Mouse (Mus musculus) neural tube, embryonic 14.5 days (tissue): ENCODE measurements at regions not wholly inside any gene's neighbourhood (a gene's known extent, or its start where the extent isn't known, plus 50 kb on each side); places are given as distances from the start of the nearest gene placed in this dataset.
"Not testable (repeated sequence)": the region's sequence is repeated elsewhere in the genome, so short reads cannot be mapped to it uniquely, and the experiment has no call there.

ENCODE experiments used
- ATAC-seq: fragments of 200-750 bp; cut with Nextera tagmentation; 2 replicates; pipeline ENCODE4 v1.8.0; 2017; ENCODE audit warnings: low read depth, mild to moderate bottlenecking, moderate TSS enrichment, moderate library complexity
- H3K27ac ChIP-seq: fragments of 300-500 bp; sonication (generic); 2 replicates; pipeline ENCODE4 v1.5.1; 2014; ENCODE audit warnings: low read depth, mild to moderate bottlenecking, control low read depth, low read length, moderate library complexity, mixed read lengths
- H3K27me3 ChIP-seq: fragments of 300-500 bp; sonication (generic); 2 replicates; pipeline ENCODE4 v1.6.1; 2014; ENCODE audit warnings: low read length; ENCODE audit not compliant: control insufficient read depth, insufficient read depth
- H3K36me3 ChIP-seq: fragments of 300-500 bp; sonication (generic); 2 replicates; pipeline ENCODE4 v1.6.1; 2014; ENCODE audit warnings: low read length, mixed read lengths; ENCODE audit not compliant: control insufficient read depth, insufficient read depth
- H3K4me1 ChIP-seq: fragments of 300-500 bp; sonication (generic); 2 replicates; pipeline ENCODE4 v1.6.1; 2014; ENCODE audit warnings: low read length; ENCODE audit not compliant: control insufficient read depth, insufficient read depth
- H3K4me2 ChIP-seq: fragments of 300-500 bp; sonication (generic); 2 replicates; pipeline ENCODE4 v1.6.1; 2014; ENCODE audit warnings: mild to moderate bottlenecking, low read depth, low read length, control low read depth
- H3K4me3 ChIP-seq: fragments of 300-500 bp; sonication (generic); 2 replicates; pipeline ENCODE4 v1.5.1; 2014; ENCODE audit warnings: low read depth, low read length, control low read depth, mixed read lengths
- H3K9ac ChIP-seq: fragments of 300-500 bp; sonication (generic); replicated peaks from 2 replicates; pipeline ENCODE4 v1.6.1; 2014; ENCODE audit warnings: low read depth, mild to moderate bottlenecking, control low read depth, low read length, mixed read lengths
- H3K9me3 ChIP-seq: fragments of 300-500 bp; sonication (generic); 2 replicates; pipeline ENCODE4 v1.6.1; 2016; ENCODE audit warnings: low read length; ENCODE audit not compliant: control insufficient read depth
- WGBS: fragments of 180-500 bp; shearing (Covaris S2); extraction: QIAGEN DNeasy Blood & Tissue Kit; methylation state at CpG from one replicate; pipeline ENCODE4 v1.1.7; 2014; 5-methylcytosine and 5-hydroxymethylcytosine counted together

- whole genome bisulfite sequencing, result 88% methylated on average over 4 of the region's 4 CpGs
- no peak overlapping the region for H3K27ac ChIP-seq
These were observed 830.4 kb upstream of the Grm7 start for GRCm38 (mm10) chr6:109814990-109815389.

GRCm38 (mm10) chr6:109848313-109848712, 797.1 kb upstream of the Grm7 start:
- H3K9me3 ChIP-seq, result no peaks in the 10 kb centered on the region
- no peak overlapping the region for H3K9ac ChIP-seq
- H3K36me3 ChIP-seq, result no peaks in the 10 kb centered on the region
- H3K4me2 ChIP-seq, result no peak overlapping the region
- no peaks in the 10 kb centered on the region for H3K27me3 ChIP-seq
- H3K4me3 ChIP-seq, result no peak overlapping the region
- ATAC-seq, result no peak
- WGBS, result 82% methylated on average over 3 of the region's 3 CpGs
- no peaks in the 10 kb centered on the region for H3K4me1 ChIP-seq
- H3K27ac ChIP-seq, result no peak overlapping the region

More at GRCm38 (mm10) chr6:109814990-109815389, 830.4 kb upstream of the Grm7 start:
- ATAC-seq, result no peak
- H3K4me2 ChIP-seq, result no peak overlapping the region
- no peaks in the 10 kb centered on the region for H3K9me3 ChIP-seq
- no peak overlapping the region for H3K9ac ChIP-seq
- no peaks in the 10 kb centered on the region for H3K36me3 ChIP-seq
- H3K4me3 ChIP-seq, result no peak overlapping the region
- no peaks in the 10 kb centered on the region for H3K4me1 ChIP-seq
- H3K27me3 ChIP-seq, result no peaks in the 10 kb centered on the region

GRCm38 (mm10) chr6:109855806-109856205, 789.6 kb upstream of the Grm7 start:
- no peaks in the 10 kb centered on the region for H3K9me3 ChIP-seq
- no peak overlapping the region for H3K27ac ChIP-seq
- H3K9ac ChIP-seq, result no peak overlapping the region
- H3K27me3 ChIP-seq, result no peaks in the 10 kb centered on the region
- WGBS, result 78% methylated on average over 1 of the region's 1 CpGs
- H3K4me2 ChIP-seq, result no peak overlapping the region
- H3K36me3 ChIP-seq, result no peaks in the 10 kb centered on the region
- no peak overlapping the region for H3K4me3 ChIP-seq
- no peaks in the 10 kb centered on the region for H3K4me1 ChIP-seq
- ATAC-seq, result no peak

GRCm38 (mm10) chr6:109863411-109863810, 782.0 kb upstream of the Grm7 start:
- Histone ChIP-seq H3K4me3 (no peak overlapping the region), H3K9me3 (no peaks in the 10 kb centered on the region), H3K36me3 (no peaks in the 10 kb centered on the region), H3K27me3 (no peaks in the 10 kb centered on the region), H3K9ac (no peak overlapping the region), H3K4me1 (no peaks in the 10 kb centered on the region), H3K27ac (no peak overlapping the region), H3K4me2 (no peak overlapping the region)
- ATAC-seq, result no peak
- WGBS, result 86% methylated on average over 4 of the region's 4 CpGs

GRCm38 (mm10) chr6:109874187-109874586, 771.2 kb upstream of the Grm7 start:
- Histone ChIP-seq H3K9ac (no peak overlapping the region), H3K9me3 (no peaks in the 10 kb centered on the region), H3K27ac (no peak overlapping the region), H3K4me2 (no peak overlapping the region), H3K4me1 (no peaks in the 10 kb centered on the region), H3K36me3 (no peaks in the 10 kb centered on the region), H3K4me3 (no peak overlapping the region), H3K27me3 (no peaks in the 10 kb centered on the region)
- WGBS, result 22% methylated on average over 2 of the region's 2 CpGs
- ATAC-seq, result peak; percentile 89

GRCm38 (mm10) chr6:109874625-109875040, 770.7 kb upstream of the Grm7 start:
- WGBS, result 26% methylated on average over 6 of the region's 6 CpGs
- no peak overlapping the region for H3K4me3 ChIP-seq
- no peaks in the 10 kb centered on the region for H3K9me3 ChIP-seq
- H3K9ac ChIP-seq, result no peak overlapping the region
- H3K36me3 ChIP-seq, result no peaks in the 10 kb centered on the region
- no peaks in the 10 kb centered on the region for H3K27me3 ChIP-seq
- ATAC-seq, result peak; percentile 46; the same call in 1 of the 2 replicates
- no peaks in the 10 kb centered on the region for H3K4me1 ChIP-seq
- no peak overlapping the region for H3K27ac ChIP-seq
- H3K4me2 ChIP-seq, result no peak overlapping the region

GRCm38 (mm10) chr6:109875548-109875947, 769.8 kb upstream of the Grm7 start:
- H3K4me2 ChIP-seq, H3K4me1 ChIP-seq, H3K9me3 ChIP-seq, H3K27ac ChIP-seq, ATAC-seq, H3K9ac ChIP-seq, H3K36me3 ChIP-seq, H3K4me3 ChIP-seq, H3K27me3 ChIP-seq: not testable (repeated sequence)
- 93% methylated on average over 3 of the region's 3 CpGs for WGBS

GRCm38 (mm10) chr6:109879145-109879544, 766.2 kb upstream of the Grm7 start:
- no peak overlapping the region for H3K27ac ChIP-seq
- H3K4me1 ChIP-seq, result no peaks in the 10 kb centered on the region
- H3K9me3 ChIP-seq, result no peaks in the 10 kb centered on the region
- no peak overlapping the region for H3K4me3 ChIP-seq
- no peak for ATAC-seq
- no peaks in the 10 kb centered on the region for H3K27me3 ChIP-seq
- WGBS, result 88% methylated on average over 1 of the region's 1 CpGs
- no peaks in the 10 kb centered on the region for H3K36me3 ChIP-seq
- no peak overlapping the region for H3K4me2 ChIP-seq
- H3K9ac ChIP-seq, result no peak overlapping the region

- Histone ChIP-seq H3K4me1 (no peaks in the 10 kb centered on the region), H3K9me3 (no peaks in the 10 kb centered on the region), H3K27me3 (no peaks in the 10 kb centered on the region), H3K9ac (no peak overlapping the region), H3K27ac (no peak overlapping the region), H3K4me2 (no peak overlapping the region), H3K36me3 (no peaks in the 10 kb centered on the region), H3K4me3 (no peak overlapping the region)
- no peak for ATAC-seq
These were observed 721.6 kb upstream of the Grm7 start for GRCm38 (mm10) chr6:109923780-109924179.

GRCm38 (mm10) chr6:109948491-109948890, 696.9 kb upstream of the Grm7 start:
- Histone ChIP-seq H3K4me3 (no peak overlapping the region), H3K9ac (no peak overlapping the region), H3K27ac (0 out of 2 replicates have a peak overlapping the region, but pooled peaks have one; percentile 1)

More at GRCm38 (mm10) chr6:109948491-109948890, 696.9 kb upstream of the Grm7 start:
- Histone ChIP-seq H3K36me3 (no peaks in the 10 kb centered on the region), H3K9me3 (no peaks in the 10 kb centered on the region), H3K4me2 (no peak overlapping the region), H3K27me3 (no peaks in the 10 kb centered on the region), H3K4me1 (no peaks in the 10 kb centered on the region)
- no peak for ATAC-seq
